Mouse (Mus musculus): ENCODE results near the gene Gm4559. TPM values are rescaled to one million over a fixed set of nuclear protein-coding genes. Genes with fewer than 3 reads are reported as not detected.
A peak's percentile ranks its signal among the peaks of the same experiment; 100 is the strongest.
"Not testable (repeated sequence)": the region's sequence is repeated elsewhere in the genome, so short reads cannot be mapped to it uniquely, and the experiment has no call there.

The Gm4559 gene
- not detected for total RNA-seq (2021)
- long read RNA-seq, experiment 1: 0 reads
- long read RNA-seq, experiment 2: 0 reads

DNA sequence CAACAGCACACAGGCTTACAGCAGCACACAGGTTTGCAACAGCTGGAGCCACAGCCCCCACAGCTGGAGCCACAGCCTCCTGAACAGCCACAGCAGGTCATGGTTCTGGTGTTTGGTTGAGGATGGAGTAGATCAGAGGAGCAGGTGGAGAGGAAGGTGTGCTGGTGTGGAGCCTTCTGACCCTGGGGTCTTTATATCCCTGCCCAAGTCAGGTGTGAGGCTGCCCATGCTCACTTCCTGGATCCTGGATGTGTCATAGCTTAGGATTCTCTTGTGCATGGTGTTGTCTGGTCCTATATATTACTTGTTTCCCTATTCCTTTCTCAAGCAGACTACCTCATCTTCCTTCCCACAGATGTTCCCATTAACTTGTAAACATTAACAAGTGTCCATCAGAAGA lies at the start of gene Gm4559:
Gene Gm4559, minus strand, starts transcription at position 101 of the 400 bp plus-strand sequence.
- intact Hi-C loops (cut with DNase I); DNase-seq; H3K4me3 ChIP-seq; H3K27ac ChIP-seq: not testable (repeated sequence)

DNA sequence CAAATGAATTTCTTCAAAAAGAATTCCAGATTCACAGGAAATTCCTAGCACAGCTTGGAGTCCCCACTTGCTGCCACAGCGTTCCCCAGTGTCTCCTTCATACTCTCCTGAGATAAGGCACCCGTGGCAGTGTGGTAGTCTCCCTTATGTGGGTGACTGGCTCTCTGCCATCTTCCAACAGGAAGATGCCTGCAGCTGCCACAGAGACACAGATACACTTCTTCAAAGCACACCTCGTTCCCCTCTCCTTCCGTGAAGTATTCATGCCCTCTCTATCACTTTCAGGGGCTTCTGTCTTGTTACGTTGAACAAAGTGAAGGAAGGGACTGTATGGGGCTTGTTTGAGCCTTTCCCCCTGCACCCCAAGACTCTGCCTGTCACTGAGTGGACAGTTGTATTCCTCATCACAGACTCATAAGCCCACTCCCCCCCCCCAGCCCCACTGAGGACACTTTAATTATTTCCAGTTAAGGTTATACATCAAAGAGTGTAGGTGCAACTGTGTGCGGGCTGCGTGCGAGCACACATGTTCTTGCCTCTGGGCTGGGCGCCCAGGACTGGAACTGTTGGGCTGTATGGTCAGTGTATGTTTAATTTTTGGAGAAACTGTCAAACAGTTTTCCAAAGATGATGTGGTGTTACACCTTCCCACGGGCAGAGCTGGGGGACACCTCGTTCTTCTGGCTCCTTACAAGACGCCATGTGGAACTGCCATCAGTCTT lies 49.4 kb upstream of the Gm4559 start:
- DNase-seq: no peak
- Histone ChIP-seq H3K27ac (no peak overlapping the region), H3K4me3 (no peak overlapping the region)
- TF ChIP-seq CTCF (IDR thresholded peaks at IDR 0.05): no peak
- intact Hi-C loops (cut with DNase I): no loop called here

DNA sequence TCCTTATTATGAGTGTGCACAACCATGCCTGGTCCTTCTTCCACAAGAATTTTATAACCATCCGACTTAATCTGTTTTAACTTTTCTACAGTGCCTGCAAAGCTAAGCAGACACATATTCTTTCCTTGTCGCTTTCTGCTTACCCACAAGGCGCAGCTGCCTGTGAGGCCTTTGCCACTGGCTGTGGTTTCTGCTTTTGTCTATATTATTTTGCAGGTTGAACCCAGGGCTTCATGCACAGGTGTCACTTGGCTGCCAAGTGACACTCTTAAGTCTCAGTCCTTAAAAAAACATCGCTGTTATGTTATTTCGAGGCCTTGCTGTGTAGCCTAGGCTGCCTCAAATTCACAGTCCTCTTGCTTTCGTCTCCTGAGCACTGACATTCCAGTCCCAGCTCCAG lies 48.5 kb upstream of the Gm4559 start:
- no peak overlapping the region for H3K4me3 ChIP-seq
- no peak for TF ChIP-seq CTCF (IDR thresholded peaks at IDR 0.05)
- no peak overlapping the region for H3K27ac ChIP-seq
- intact Hi-C loops (cut with DNase I): no loop called here
- no peak for DNase-seq

DNA sequence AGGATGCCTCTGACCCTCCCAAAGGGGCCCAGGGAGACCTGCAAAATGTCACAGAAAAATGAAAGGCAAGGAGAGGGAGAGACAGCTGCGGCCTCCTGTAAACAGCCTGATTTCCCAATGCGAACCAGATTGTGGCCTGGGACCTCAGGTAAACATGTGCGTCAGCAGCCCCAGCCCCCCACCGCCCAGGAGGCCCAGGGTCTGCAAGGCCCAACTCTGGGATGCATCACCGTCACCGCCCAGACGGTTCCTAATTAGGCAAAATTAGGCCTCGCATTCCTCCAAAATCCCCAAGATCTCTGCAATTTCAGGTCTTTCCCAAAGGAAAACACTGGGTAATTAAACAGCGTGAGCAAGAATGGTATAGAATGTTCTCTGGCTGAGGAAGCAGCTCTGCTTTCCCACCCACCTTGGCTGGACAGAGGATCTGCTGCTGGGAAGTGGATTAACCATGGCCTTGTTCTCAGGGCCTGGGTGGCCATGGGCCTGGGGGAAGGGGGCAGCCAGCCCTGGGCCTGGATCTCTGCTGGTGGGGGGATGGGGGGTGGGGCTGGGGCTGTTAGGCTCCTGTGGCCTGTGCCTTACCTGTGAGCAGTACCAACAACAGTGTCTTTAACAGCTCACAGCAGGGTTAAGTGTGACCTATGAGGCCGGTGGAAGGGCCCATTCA lies 47.6 kb upstream of the Gm4559 start:
- DNase-seq; H3K4me3 ChIP-seq; H3K27ac ChIP-seq; intact Hi-C loops (cut with DNase I): not testable (repeated sequence)

- DNase-seq: no peak
- TF ChIP-seq CTCF (IDR thresholded peaks at IDR 0.05): no peak
- no peak overlapping the region for H3K4me3 ChIP-seq
- no peak overlapping the region for H3K27ac ChIP-seq
- intact Hi-C loops (cut with DNase I): no loop called here
Measured at GRCm38 (mm10) chr7:142320906-142321305, 46.7 kb upstream of the Gm4559 start.

GRCm38 (mm10) chr7:142319124-142319523 lies 45.0 kb upstream of the Gm4559 start:
- TF ChIP-seq CTCF (IDR thresholded peaks at IDR 0.05): no peak
- intact Hi-C loops (cut with DNase I): loop anchor here (5.0 kb wide), 3 partner anchors 213 to 358 kb away; partner anchors contain the start of gene Mrpl23
- Histone ChIP-seq H3K4me3 (no peak overlapping the region), H3K27ac (no peak overlapping the region)
- no peak for DNase-seq

DNA sequence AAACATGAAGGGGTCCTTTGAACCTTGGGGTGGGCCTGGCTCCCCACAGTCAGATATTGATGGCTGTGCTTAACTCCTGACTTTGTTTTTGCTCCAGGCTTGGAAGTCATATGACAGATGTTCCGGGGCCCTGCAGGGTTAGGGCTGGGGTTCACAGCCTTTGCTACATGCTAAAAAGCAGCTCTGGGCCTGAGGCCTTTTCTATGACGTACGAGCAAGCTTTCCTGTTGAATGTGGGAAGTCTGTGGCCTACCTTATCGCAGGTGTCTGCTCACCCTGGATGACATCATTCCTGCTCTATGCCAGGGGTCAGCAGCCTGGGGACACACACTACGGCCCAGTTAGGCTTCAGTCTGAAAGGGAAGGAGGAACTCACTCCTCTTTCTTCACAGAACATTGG lies 43.1 kb upstream of the Gm4559 start:
- intact Hi-C loops (cut with DNase I): loop anchor here (5.0 kb wide), 3 partner anchors 215 to 360 kb away; partner anchors contain the start of gene Mrpl23
- DNase-seq: no peak
- H3K27ac ChIP-seq: no peak overlapping the region

GRCm38 (mm10) chr7:142316558-142316957 lies 42.4 kb upstream of the Gm4559 start:
- intact Hi-C loops (cut with DNase I): loop anchor here (5.0 kb wide), 3 partner anchors 216 to 361 kb away; partner anchors contain the start of gene Mrpl23
- H3K27ac ChIP-seq: no peak overlapping the region
- no peak overlapping the region for H3K4me3 ChIP-seq
- TF ChIP-seq CTCF (IDR thresholded peaks at IDR 0.05): peak; percentile 84
- peak; percentile 38 for DNase-seq

More for the DNA sequence above, 43.1 kb upstream of the Gm4559 start:
- no peak for TF ChIP-seq CTCF (IDR thresholded peaks at IDR 0.05)
- no peak overlapping the region for H3K4me3 ChIP-seq

DNA sequence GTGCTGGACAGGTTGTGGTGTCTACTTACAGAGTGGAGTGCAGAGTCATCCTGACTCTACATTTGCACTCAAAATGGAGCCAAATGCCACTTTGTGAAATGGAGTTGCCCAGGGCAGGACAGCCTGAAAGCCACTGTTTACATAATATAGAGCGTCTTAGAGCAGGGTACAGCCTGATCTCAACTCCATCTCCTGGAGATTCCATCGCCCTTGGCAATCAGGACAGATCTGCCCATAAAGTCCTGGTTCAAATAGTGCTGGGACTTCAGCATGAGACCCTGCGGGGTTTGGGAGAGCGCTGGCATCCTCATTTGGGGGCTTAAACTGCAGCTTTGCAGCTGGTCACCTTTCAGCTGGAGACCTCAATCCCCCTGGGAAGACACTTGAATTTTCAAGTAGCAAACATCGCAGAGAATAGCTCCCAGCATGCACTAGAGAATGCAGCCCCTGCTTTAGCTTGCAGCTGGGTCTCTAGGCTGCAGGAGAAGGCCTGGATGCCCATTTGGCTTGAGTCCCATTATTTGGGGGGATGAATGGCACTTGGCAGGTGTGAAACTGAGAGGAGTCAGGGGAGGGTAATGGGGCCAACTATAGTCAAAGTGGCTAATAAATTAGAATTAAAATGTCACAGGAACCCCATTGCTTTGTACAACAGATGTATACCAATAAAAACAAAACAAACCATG lies 40.6 kb upstream of the Gm4559 start:
- intact Hi-C loops (cut with DNase I): loop anchor here (5.0 kb wide), 3 partner anchors 218 to 363 kb away; partner anchors contain the start of gene Mrpl23
- no peak for TF ChIP-seq CTCF (IDR thresholded peaks at IDR 0.05)

DNA sequence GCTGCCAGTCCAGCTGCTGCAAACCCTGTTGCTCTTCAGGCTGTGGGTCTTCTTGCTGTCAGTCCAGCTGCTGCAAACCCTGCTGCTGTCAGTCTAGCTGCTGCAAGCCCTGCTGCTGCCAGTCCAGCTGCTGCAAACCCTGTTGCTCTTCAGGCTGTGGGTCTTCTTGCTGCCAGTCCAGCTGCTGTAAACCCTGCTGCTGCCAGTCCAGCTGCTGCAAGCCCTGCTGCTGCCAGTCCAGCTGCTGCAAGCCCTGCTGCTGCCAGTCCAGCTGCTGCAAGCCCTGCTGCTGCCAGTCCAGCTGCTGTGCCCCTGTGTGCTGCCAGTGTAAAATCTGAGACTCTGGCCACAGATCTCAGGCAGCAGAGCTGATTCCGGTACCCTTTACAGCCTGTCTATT lies 29.8 kb upstream of the Gm4559 start:
- H3K27ac ChIP-seq; intact Hi-C loops (cut with DNase I); DNase-seq; H3K4me3 ChIP-seq: not testable (repeated sequence)

More for the DNA sequence above, 40.6 kb upstream of the Gm4559 start:
- Histone ChIP-seq H3K27ac (peak overlapping the region; percentile 78), H3K4me3 (no peak overlapping the region)
- DNase-seq: no peak

DNA sequence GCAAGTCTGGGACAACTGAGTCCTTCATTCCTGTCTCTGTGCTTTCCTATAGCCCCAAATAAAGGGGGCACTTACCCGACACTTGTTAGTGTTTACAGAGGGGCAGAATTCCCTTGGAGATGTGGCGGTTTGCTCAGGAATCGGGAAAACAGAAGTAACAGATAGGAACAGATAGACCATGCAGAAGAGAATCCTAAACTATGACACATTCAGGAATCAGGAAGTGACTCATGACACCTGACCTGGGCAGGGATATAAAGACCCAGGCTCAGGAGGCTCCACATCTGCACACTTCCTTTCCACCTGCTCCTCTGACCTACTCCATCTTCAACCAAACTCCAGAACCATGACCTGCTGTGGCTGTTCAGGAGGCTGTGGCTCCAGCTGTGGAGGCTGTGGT lies 29.1 kb upstream of the Gm4559 start, which contains the start of gene Krtap5-4:
Gene Krtap5-4, plus strand, starts transcription at position 301 of the 400 bp plus-strand sequence.
- intact Hi-C loops (cut with DNase I): no loop called here
- TF ChIP-seq CTCF (IDR thresholded peaks at IDR 0.05): no peak
- no peak for DNase-seq

GRCm38 (mm10) chr7:142297018-142297417 lies 22.9 kb upstream of the Gm4559 start, which contains the start of gene Krtap5-1:
Krtap5-1 (minus strand) TSS chr7:142297118.
- DNase-seq; intact Hi-C loops (cut with DNase I); H3K27ac ChIP-seq; H3K4me3 ChIP-seq: not testable (repeated sequence)

More for the DNA sequence above, 29.1 kb upstream of the Gm4559 start, which contains the start of gene Krtap5-4:
- Histone ChIP-seq H3K4me3 (no peak within 1 kb of the TSS), H3K27ac (no peak within 1 kb of the TSS)

GRCm38 (mm10) chr7:142296108-142296507 lies 21.9 kb upstream of the Gm4559 start:
- H3K4me3 ChIP-seq; intact Hi-C loops (cut with DNase I); DNase-seq; H3K27ac ChIP-seq: not testable (repeated sequence)

Data from gastrocnemius, adult 2 months (tissue).